Mouse (Mus musculus) kidney, adult 2 months (tissue): ENCODE measurements around the gene Rpusd1.

Source experiments
- CTCF ChIP-seq: fragments of 200-500 bp; conservative IDR thresholded peaks from 2 replicates; pipeline ENCODE4 v1.5.1; 2011; ENCODE audit warnings: low read depth, mild to moderate bottlenecking, control low read depth, low read length, moderate library complexity, mixed read lengths; ENCODE audit not compliant: insufficient read depth, insufficient read length
- POLR2A ChIP-seq: fragments of 200-500 bp; IDR thresholded peaks from one replicate; pipeline ENCODE4 v1.6.1; 2011; ENCODE audit warnings: low read depth, low read length, control low read depth

- TF ChIP-seq CTCF (no peak), POLR2A (no peak)
Observed at GRCm38 (mm10) chr17:25777948-25778347, 50.5 kb downstream of the Rpusd1 start.
